Mouse (Mus musculus): ENCODE data around the gene Kirrel. TPM values are rescaled to one million over a fixed set of nuclear protein-coding genes. Genes with fewer than 3 reads are reported as not detected.

Kirrel gene
- total and polyA plus RNA-seq, 3 experiments, result not detected

GRCm38 (mm10) chr3:87174769-87175437 lies 356 bp upstream of the Kirrel start:
- dilution Hi-C loops (cut with MboI; ENCODE audit: extremely low pct_ligation_motif_present, extremely low pct_unique_long_range_greater_than_20kb, low sequenced_read_pairs), result no loop called here
- TF ChIP-seq NELFE (IDR thresholded peaks at IDR 0.05; ENCODE audit: low read depth, low read length) (no peak), E2F4 (IDR thresholded peaks at IDR 0.05; ENCODE audit: insufficient replicate concordance, low read depth, low read length) (no peak), KAT2A (IDR thresholded peaks at IDR 0.05; ENCODE audit: insufficient replicate concordance, low read length) (no peak), USF2 (conservative IDR thresholded peaks at IDR 0.05; ENCODE audit: low read depth, low read length) (no peak), POLR2A (IDR thresholded peaks at IDR 0.05; ENCODE audit: low read depth, low read length) (no peak), UBTF (IDR thresholded peaks at IDR 0.05; ENCODE audit: low read depth, low read length) (no peak), MEF2A (IDR thresholded peaks at IDR 0.05; ENCODE audit: borderline replicate concordance, low read depth, low read length) (no peak), SMC3 (IDR thresholded peaks at IDR 0.05; ENCODE audit: low read depth, low read length) (no peak), BHLHE40 (IDR thresholded peaks at IDR 0.05; ENCODE audit: low read depth, low read length) (no peak), MAFK (IDR thresholded peaks at IDR 0.05; ENCODE audit: insufficient replicate concordance, low read length) (no peak), ETS1 (conservative IDR thresholded peaks at IDR 0.05; ENCODE audit: low read depth, low read length) (no peak), MAZ (IDR thresholded peaks at IDR 0.05; ENCODE audit: low read depth, low read length) (no peak), PAX5 (IDR thresholded peaks at IDR 0.05; ENCODE audit: low read length) (no peak), CHD2 (IDR thresholded peaks at IDR 0.05; ENCODE audit: low read length) (no peak), ZKSCAN1 (IDR thresholded peaks at IDR 0.05; ENCODE audit: borderline replicate concordance, low read depth, low read length) (no peak), ZC3H11A (IDR thresholded peaks at IDR 0.05; ENCODE audit: low read depth, low read length) (no peak), SIN3A (IDR thresholded peaks at IDR 0.05; ENCODE audit: low read length) (no peak), RCOR1 (conservative IDR thresholded peaks at IDR 0.05; ENCODE audit: low read depth, low read length) (no peak), CHD1 (IDR thresholded peaks at IDR 0.05; ENCODE audit: low read depth, low read length) (no peak), ZMIZ1 (IDR thresholded peaks at IDR 0.05; ENCODE audit: low read depth, low read length) (no peak)
- Histone ChIP-seq H3K4me1 (ENCODE audit: control insufficient read depth in 1 of 2, insufficient read depth in 2 of 2) (no peaks in the 10 kb centered on the region), H3K27me3 (replicated peaks) (peaks cover 58% of the 10 kb centered on the region), H3K36me3 (replicated peaks in 1 of 2; ENCODE audit: control insufficient read depth in 1 of 2, insufficient read depth in 1 of 2, low read length in 1 of 2) (no peaks in the 10 kb centered on the region), H3K79me2 (replicated peaks; ENCODE audit: control insufficient read depth, extremely low read depth, insufficient read depth, poor library complexity, severe bottlenecking) (no peaks in the 10 kb centered on the region), H3K27ac (ENCODE audit: insufficient read depth, low read depth) (no peak overlapping the region), H3K9me3 (replicated peaks; ENCODE audit: low read length) (no peaks in the 10 kb centered on the region), H3K4me2 (ENCODE audit: insufficient read depth, low read depth, poor library complexity, severe bottlenecking) (peak overlapping the region; percentile 27; the same call in 1 of the 2 replicates), H3K4me3 (replicated peaks in 1 of 3; ENCODE audit: low read depth in 2 of 3, low read length in 2 of 3, poor library complexity in 1 of 3) (no peak overlapping the region), H3K9ac (ENCODE audit: insufficient read depth, low read depth) (no peak overlapping the region)
- DNase-seq (ENCODE audit: extremely low read depth), result no peak
- in situ Hi-C loops (cut with MboI; ENCODE audit: low pct_ligation_motif_present, low pct_unique_long_range_greater_than_20kb, low sequenced_read_pairs), result loop anchor here (10.0 kb wide), 1 partner anchor 90 kb away; no protein-coding TSS in a partner anchor
